Mouse (Mus musculus): ENCODE results near the gene Bend6. TPM values are rescaled to one million over a fixed set of nuclear protein-coding genes. Genes with fewer than 3 reads are reported as not detected.

Gene Bend6
- total RNA-seq (2023): not detected

GRCm38 (mm10) chr1:33907421-33908190 is at the start of gene Bend6:
Bend6 (minus strand) TSS chr1:33907816.

GRCm38 (mm10) chr1:33908191-33908962 is 761 bp upstream of the Bend6 start, which contains the start of gene Dst:
Dst (plus strand) TSS chr1:33908225.

GRCm38 (mm10) chr1:33813868-33814794 is 93.5 kb downstream of the Bend6 start, which contains the start of gene Zfp451:
Zfp451 (minus strand) TSS chr1:33814595.

Other genes with a start within 250 kb of the Bend6 start
- 10 to 100 TPM; 18.8 to 22.4 TPM for gene Prim2, start 238.0 kb downstream of the Bend6 start, total RNA-seq (2023)
- 1 to 10 TPM; 6.4 to 9.9 TPM for gene Rab23, start 187.9 kb downstream of the Bend6 start, total RNA-seq (2023)
- gene Bag2, start 150.0 kb downstream of the Bend6 start, total RNA-seq (2023): 1 to 10 TPM; 1.5 to 3.3 TPM
- 10 to 100 TPM; 12.9 to 21.5 TPM for gene Zfp451, start 93.2 kb downstream of the Bend6 start, total RNA-seq (2023)
- 1 to 10 TPM in 1 of 2 experiments, under 1 TPM in 1; 0.64 to 1.6 TPM for gene Dst, start 409 bp upstream of the Bend6 start, total RNA-seq (2023)